Mouse (Mus musculus) hindbrain, embryonic 10.5 days (tissue): Measurements from ENCODE around the gene Gm11492. TPM values are rescaled to one million over a fixed set of nuclear protein-coding genes. Genes with fewer than 3 reads are reported as not detected.

ENCODE experiments used
- DNase-seq: peaks from one replicate; pipeline ENCODE4 v3.0.0-alpha.2; 2017; ENCODE audit warnings: low spot score
- H3K27ac ChIP-seq: fragments of 300-500 bp; sonication (generic); 2 replicates; pipeline ENCODE4 v1.5.1; 2016; ENCODE audit warnings: mild to moderate bottlenecking, moderate library complexity
- H3K27me3 ChIP-seq: fragments of 300-500 bp; sonication (generic); 2 replicates; pipeline ENCODE4 v1.6.1; 2016; ENCODE audit warnings: mild to moderate bottlenecking; ENCODE audit not compliant: poor library complexity, insufficient read depth, severe bottlenecking
- H3K36me3 ChIP-seq: fragments of 300-500 bp; sonication (generic); 2 replicates; pipeline ENCODE4 v1.6.1; 2016; ENCODE audit warnings: mild to moderate bottlenecking, moderate library complexity
- H3K4me1 ChIP-seq: fragments of 300-500 bp; sonication (generic); replicated peaks from 2 replicates; pipeline ENCODE4 v1.6.1; 2016; ENCODE audit warnings: mild to moderate bottlenecking
- H3K4me3 ChIP-seq: fragments of 300-500 bp; sonication (generic); 2 replicates; pipeline ENCODE4 v1.5.1; 2016; ENCODE audit warnings: mild to moderate bottlenecking, moderate library complexity
- H3K9me3 ChIP-seq: fragments of 300-500 bp; sonication (generic); 2 replicates; pipeline ENCODE4 v1.6.1; 2016; ENCODE audit warnings: mild to moderate bottlenecking, moderate library complexity
- WGBS: fragments of 180-500 bp; shearing (Covaris S2); methylation state at CpG from one replicate; pipeline ENCODE4 v1.1.7; 2016; 5-methylcytosine and 5-hydroxymethylcytosine counted together
- polyA plus RNA-seq: library from polyadenylated mRNA; unstranded; fragments of >200 nt; fragmentation: Nextera tagmentation; extraction: Ambion mirVana; gene quantifications from 2 replicates; pipeline ENCODE4 v1.2.1, GENCODE M21; 2016

Gene Gm11492
- polyA plus RNA-seq, 1 experiment from 2014 or later = not detected

DNA sequence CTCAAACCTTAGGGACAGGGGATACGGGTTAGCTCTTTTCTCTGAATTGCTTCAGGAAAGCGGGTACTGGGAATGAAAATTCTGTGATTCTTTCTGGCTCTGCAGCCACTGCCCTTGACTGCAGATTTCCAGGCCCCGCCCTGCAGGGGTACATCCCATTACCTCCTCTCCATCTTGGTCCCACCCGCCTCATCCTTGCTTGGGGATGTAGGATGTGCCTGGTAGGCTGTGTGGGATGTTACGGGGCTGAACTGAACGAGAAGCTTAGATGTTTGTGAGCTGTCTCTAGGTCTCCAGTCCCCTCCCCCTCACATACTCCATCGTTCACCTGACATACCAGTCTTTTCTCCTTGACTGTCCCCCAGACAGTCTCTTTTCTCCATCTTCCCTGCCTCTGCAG lies 29.5 kb downstream of the Gm11492 start:
- WGBS = 16% methylated on average over 7 of the region's 7 CpGs
- peak overlapping the region; percentile 79 for H3K4me3 ChIP-seq
- H3K36me3 ChIP-seq = peaks cover 60% of the 10 kb centered on the region
- peak overlapping the region; percentile 96 for H3K27ac ChIP-seq
- no peaks in the 10 kb centered on the region for H3K27me3 ChIP-seq
- no peaks in the 10 kb centered on the region for H3K9me3 ChIP-seq
- no peak for DNase-seq
- H3K4me1 ChIP-seq = peaks cover 52% of the 10 kb centered on the region

DNA sequence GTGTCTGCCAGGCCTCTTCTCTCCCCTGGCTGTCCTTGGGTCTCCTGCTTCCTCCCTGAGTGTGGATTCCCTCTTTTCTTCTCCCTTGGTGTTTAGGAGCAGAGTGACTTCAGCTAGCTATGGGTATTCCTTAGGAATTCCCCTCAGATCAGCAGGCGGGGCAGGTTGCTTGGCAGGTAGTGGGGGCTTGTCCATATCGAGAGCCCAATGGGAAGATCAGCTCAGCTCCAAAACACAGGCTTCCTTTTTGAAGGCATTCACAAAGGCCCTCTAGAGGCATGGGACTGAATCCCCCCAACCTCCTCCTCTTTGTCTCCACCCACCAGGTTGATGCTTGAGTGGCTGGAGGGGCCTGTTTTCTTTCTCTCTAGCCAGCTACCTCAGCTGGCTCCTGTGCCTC lies 30.0 kb downstream of the Gm11492 start:
- WGBS = 34% methylated on average over 2 of the region's 2 CpGs
- peak overlapping the region; percentile 96 for H3K27ac ChIP-seq
- H3K9me3 ChIP-seq = no peaks in the 10 kb centered on the region
- no peak for DNase-seq
- H3K36me3 ChIP-seq = peaks cover 65% of the 10 kb centered on the region
- no peaks in the 10 kb centered on the region for H3K27me3 ChIP-seq
- H3K4me3 ChIP-seq = peak overlapping the region; percentile 79
- H3K4me1 ChIP-seq = peaks cover 51% of the 10 kb centered on the region

DNA sequence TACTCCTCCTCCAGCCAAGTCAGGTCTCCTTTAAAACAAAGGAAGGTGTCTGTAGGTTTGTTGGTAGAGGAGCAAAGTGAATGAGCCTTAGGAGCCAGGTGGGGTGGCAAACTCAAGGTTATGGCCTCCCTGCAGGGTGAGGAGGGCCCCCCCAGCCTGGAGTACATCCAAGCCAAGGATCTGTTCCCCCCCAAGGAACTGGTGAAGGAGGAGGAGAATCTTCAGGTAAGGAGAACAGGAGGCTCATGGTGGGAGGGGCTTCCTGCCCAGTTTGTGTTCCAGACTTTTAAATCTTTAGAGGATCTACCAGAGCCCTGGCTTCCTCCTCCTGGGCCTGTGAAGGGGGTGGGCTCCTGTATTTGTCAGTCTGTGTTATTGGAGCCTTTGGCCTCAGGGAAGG lies 30.6 kb downstream of the Gm11492 start:
- peaks cover 70% of the 10 kb centered on the region for H3K36me3 ChIP-seq
- peak overlapping the region; percentile 96 for H3K27ac ChIP-seq
- peaks cover 51% of the 10 kb centered on the region for H3K4me1 ChIP-seq

DNA sequence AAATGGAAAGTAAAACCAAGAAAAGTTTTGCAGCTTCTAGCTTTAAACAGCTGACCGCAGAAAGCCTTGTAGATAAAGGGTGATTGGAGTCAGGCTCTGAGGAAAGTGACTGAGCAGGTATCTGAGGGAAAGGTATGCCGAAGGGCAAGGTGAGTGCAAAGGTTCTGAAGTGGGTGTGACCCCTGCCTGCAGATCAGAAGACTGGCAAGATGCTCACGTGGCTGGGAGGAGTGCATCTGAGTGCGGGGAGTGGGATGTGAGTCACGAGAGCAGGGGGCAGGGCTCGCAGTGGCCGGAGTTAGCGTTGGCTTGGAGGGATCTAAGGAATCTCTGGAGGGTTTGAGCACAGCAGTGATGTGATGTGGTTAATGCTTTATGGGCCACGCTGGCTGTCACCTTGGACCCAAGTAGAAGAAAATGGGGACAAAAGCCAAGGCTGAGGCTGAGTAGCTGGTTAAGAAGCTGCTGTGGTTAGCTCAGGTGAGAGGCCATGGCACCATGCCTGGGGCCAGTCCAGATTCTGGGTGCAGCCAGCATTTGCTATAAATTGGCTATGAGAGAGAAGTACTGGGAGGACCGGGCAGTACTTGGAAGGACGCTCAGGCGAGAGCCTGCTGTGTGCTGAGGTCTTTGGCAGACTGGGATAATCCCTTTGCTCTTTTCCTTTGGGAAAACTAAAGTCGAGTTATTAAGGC lies 33.1 kb downstream of the Gm11492 start:
- Histone ChIP-seq H3K4me3 (no peak overlapping the region), H3K9me3 (no peaks in the 10 kb centered on the region), H3K27me3 (no peaks in the 10 kb centered on the region), H3K4me1 (peaks cover 29% of the 10 kb centered on the region), H3K36me3 (peaks cover 89% of the 10 kb centered on the region), H3K27ac (no peak overlapping the region)
- WGBS = 92% methylated on average over 13 of the region's 13 CpGs
- no peak for DNase-seq

More for the DNA sequence above, 30.6 kb downstream of the Gm11492 start:
- no peak for DNase-seq
- no peaks in the 10 kb centered on the region for H3K9me3 ChIP-seq
- no peaks in the 10 kb centered on the region for H3K27me3 ChIP-seq
- peak overlapping the region; percentile 79; the same call in 1 of the 2 replicates for H3K4me3 ChIP-seq

DNA sequence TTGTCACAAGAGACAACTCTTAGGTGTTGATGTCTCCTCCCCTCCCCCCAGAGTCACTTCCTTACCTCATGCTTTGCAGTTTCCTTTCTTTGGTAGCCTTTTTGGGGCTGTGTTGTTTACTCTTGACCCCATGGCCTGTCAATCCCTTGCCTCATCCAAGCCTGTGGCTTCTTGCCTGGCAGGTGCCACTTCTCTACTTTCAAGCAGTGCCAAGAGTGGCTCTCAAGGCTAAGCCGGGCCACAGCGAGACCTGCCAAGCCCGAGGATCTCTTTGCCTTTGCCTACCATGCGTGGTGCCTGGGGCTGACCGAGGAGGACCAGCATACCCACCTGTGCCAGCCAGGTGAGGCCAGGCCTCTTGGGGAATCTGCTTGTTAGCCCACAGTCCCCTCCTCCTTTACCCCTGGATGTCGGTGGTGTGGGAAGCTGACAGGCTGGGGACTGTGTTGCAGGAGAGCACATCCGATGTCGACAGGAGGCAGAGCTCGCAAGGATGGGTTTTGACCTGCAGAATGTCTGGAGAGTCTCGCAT lies 33.9 kb downstream of the Gm11492 start:
- Histone ChIP-seq H3K27me3 (no peaks in the 10 kb centered on the region), H3K27ac (no peak overlapping the region), H3K36me3 (peaks cover 95% of the 10 kb centered on the region), H3K4me1 (peaks cover 21% of the 10 kb centered on the region), H3K4me3 (no peak overlapping the region), H3K9me3 (no peaks in the 10 kb centered on the region)
- WGBS = 95% methylated on average over 10 of the region's 10 CpGs
- no peak for DNase-seq

DNA sequence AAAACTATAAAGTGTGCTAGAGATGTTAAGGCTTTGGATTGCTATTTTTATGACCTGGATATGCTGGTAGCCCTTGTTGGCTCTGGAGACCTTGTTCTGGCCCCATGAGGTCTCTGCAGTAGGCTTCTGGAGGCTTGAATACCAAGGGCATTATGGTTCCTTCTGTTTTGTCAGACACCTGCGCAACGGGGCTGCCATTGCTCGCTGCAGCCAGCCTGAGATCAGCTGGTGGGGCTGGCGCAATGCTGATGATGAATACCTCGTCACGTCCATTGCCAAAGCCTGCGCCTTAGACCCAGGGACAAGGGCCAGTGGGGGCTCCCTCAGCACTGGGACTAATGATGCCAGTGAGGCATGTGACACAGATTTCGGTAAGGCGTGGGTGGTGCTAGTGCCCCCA lies 35.8 kb downstream of the Gm11492 start:
- no peaks in the 10 kb centered on the region for H3K9me3 ChIP-seq

DNA sequence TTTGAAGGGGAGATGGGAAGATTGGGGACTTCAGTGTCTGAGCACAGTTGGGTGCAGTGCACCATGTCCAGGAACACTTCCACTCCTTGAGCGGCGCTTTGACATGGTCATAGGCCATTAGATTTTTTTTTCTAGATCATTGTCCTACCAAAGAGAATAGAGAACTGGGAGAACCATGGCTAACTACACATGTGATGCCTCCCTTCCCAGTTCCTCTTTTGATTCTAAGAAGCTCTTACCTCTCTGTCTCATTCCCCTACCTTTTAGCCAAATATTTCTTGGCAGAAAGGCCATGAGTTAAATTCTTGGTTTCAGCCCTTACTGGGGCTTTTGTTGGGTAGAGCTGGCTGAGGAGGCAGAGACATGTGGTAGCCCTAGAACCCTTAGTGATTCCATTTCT lies 37.1 kb downstream of the Gm11492 start:
- H3K27me3 ChIP-seq = no peaks in the 10 kb centered on the region
- 99% methylated on average over 2 of the region's 2 CpGs for WGBS
- H3K4me3 ChIP-seq = no peak overlapping the region
- no peak overlapping the region for H3K27ac ChIP-seq
- no peak for DNase-seq
- no peaks in the 10 kb centered on the region for H3K4me1 ChIP-seq
- H3K9me3 ChIP-seq = no peaks in the 10 kb centered on the region
- H3K36me3 ChIP-seq = peaks cover 100% of the 10 kb centered on the region

More for the DNA sequence above, 35.8 kb downstream of the Gm11492 start:
- H3K27ac ChIP-seq = no peak overlapping the region
- H3K27me3 ChIP-seq = no peaks in the 10 kb centered on the region
- H3K4me3 ChIP-seq = no peak overlapping the region
- DNase-seq = no peak
- peaks cover 100% of the 10 kb centered on the region for H3K36me3 ChIP-seq
- H3K4me1 ChIP-seq = peaks cover 2% of the 10 kb centered on the region; the same call in 1 of the 2 replicates
- 95% methylated on average over 9 of the region's 9 CpGs for WGBS

DNA sequence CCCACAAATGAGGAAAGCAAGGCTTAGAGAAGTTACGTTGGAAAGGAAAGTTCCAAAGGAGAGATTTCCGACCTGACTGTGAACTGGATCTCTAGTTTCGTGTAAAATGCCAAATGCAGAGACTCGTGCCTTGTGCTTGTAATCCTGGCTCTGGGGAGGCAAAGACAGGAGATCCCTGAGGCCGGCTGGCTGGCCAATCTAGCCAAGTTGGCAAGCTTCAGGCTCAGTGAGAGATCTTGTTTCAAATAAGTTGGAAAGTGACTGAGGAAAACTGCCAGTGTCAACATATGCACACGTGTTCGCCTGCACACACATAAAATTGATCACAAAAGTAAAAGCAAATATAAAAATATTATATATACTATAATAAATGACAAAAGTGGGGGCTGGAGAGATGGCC lies 42.8 kb downstream of the Gm11492 start:
- H3K36me3 ChIP-seq = peaks cover 100% of the 10 kb centered on the region
- DNase-seq = no peak
- H3K4me1 ChIP-seq = no peaks in the 10 kb centered on the region
- H3K27me3 ChIP-seq = no peaks in the 10 kb centered on the region
- no peak overlapping the region for H3K4me3 ChIP-seq
- WGBS = 92% methylated on average over 7 of the region's 7 CpGs
- H3K9me3 ChIP-seq = no peaks in the 10 kb centered on the region
- no peak overlapping the region for H3K27ac ChIP-seq

DNA sequence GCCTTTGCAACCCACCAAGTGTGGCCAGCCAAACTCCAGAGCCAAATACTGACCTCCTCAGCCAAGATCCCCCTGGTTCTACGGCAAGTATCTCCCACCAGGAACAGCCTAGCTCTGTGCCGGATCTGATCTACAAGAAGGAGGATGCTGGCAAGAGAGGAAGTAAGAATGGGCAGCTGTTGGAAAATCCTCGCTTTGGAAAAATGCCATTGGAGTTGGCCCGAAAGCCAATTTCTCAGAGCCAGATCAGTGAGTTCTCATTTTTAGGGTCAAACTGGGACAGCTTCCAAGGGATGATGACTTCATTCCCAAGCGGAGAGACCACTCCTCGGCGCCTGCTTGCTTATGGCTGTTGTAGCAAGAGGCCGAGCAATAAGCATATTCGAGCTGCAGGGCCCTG lies 45.1 kb downstream of the Gm11492 start:
- no peak overlapping the region for H3K27ac ChIP-seq
- no peak for DNase-seq
- H3K9me3 ChIP-seq = no peaks in the 10 kb centered on the region
- 95% methylated on average over 9 of the region's 9 CpGs for WGBS
- no peaks in the 10 kb centered on the region for H3K27me3 ChIP-seq
- H3K4me3 ChIP-seq = no peak overlapping the region
- H3K36me3 ChIP-seq = peaks cover 100% of the 10 kb centered on the region
- no peaks in the 10 kb centered on the region for H3K4me1 ChIP-seq

DNA sequence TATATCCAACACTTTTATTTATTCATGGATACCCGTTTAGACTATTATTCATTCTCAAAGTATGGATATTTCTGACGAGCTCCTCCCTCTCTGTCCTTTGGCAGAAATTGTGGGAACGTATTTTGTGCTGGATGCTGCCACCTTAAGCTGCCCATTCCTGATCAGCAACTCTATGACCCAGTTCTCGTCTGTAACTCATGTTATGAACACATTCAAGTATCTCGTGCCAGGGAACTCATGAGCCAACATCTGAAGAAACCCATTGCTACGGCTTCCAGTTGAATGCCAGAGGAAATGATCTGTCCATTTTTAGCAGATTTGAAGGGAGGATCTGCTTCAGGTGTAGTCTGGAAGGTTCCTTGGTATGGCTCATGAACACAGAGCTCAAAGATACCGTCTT lies 47.5 kb downstream of the Gm11492 start:
- H3K27me3 ChIP-seq = no peaks in the 10 kb centered on the region
- H3K36me3 ChIP-seq = peaks cover 100% of the 10 kb centered on the region
- H3K4me1 ChIP-seq = no peaks in the 10 kb centered on the region
- DNase-seq = no peak
- peaks cover 10% of the 10 kb centered on the region for H3K9me3 ChIP-seq
- 94% methylated on average over 7 of the region's 7 CpGs for WGBS
- no peak overlapping the region for H3K27ac ChIP-seq
- no peak overlapping the region for H3K4me3 ChIP-seq

DNA sequence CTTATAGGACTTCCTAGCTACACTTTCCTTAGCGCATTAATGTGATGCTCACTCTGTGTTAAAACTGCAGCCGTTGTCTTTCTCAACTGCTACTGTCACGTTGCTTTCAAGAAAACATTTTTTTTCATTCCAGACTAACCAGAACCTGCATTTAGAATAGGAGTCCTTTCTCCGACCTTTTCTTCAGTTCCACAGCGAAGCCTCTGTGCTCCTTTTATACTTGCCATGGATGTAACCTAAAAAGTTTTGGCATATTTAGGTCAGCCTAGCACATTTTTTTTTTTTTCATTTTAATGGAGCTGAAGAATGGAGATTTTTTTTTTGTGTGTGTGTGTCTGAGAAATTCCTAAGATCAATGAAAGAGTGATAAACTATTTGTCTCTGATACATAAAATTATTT lies 49.1 kb downstream of the Gm11492 start:
- 94% methylated on average over 5 of the region's 5 CpGs for WGBS
- Histone ChIP-seq H3K36me3 (peaks cover 100% of the 10 kb centered on the region), H3K4me1 (no peaks in the 10 kb centered on the region)

DNA sequence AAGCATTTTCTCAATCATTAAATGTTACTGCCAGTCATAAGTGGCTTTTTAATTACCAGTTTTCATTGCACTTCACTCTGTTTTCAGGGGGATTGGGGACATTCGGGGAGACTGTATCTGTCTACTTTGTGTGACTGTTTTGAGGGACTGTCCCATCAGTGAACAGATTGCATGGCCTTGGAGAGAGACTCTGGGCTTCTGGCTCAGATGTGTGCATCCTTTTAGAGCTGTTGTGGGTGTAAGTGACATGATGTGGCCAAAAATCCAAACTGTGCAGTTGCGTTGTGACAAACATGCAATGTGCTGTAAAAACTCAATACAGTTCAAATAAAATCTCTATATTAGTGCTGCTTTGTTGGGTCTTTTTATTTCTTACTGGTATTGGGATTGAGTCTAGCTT lies 49.5 kb downstream of the Gm11492 start:
- no peak overlapping the region for H3K4me3 ChIP-seq
- peaks cover 100% of the 10 kb centered on the region for H3K36me3 ChIP-seq
- H3K27ac ChIP-seq = no peak overlapping the region
- WGBS = 95% methylated on average over 2 of the region's 2 CpGs
- no peak for DNase-seq
- no peaks in the 10 kb centered on the region for H3K27me3 ChIP-seq
- H3K4me1 ChIP-seq = no peaks in the 10 kb centered on the region
- H3K9me3 ChIP-seq = peaks cover 10% of the 10 kb centered on the region

More for the DNA sequence above, 49.1 kb downstream of the Gm11492 start:
- peaks cover 10% of the 10 kb centered on the region for H3K9me3 ChIP-seq
- no peaks in the 10 kb centered on the region for H3K27me3 ChIP-seq
- no peak for DNase-seq
- no peak overlapping the region for H3K4me3 ChIP-seq
- no peak overlapping the region for H3K27ac ChIP-seq

DNA sequence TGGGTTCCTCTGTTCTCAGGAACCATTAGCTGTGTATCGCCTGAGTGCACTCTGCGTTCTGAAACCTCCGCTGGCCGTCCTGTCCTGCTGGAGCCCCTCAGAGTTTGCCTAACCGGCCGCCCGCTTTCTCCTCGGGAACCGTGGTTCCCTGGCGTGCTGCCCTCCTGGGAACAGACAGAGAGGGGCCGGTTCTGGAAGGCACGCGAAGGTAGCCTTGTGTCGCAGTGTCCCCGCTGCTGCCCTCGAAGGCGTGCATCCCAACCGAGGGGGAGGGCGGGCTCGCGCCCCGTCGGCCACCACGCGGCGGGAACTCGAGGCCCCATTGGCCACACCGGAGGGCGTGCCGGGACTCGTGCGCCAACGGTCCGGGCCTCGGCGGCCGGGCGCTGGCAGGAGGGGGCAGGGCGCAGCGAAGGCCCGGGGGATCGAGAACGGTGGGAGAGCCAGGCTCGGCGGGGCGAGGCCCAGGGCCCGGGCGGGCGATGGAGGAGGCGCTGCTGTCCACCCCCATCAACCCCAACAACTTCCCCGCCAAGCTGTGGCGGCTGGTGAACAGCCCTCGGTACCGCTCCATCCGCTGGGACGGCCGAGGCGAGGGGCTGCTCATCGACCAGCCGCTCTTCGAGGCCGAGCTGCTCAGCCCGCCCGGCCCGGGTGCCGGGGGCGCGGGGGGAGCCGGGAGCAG lies 50.5 kb downstream of the Gm11492 start, which contains the start of gene Hsf5:
TSS of gene Hsf5 (plus strand) at position 375 of the 685 bp plus-strand sequence.
- peaks cover 10% of the 10 kb centered on the region for H3K9me3 ChIP-seq
- H3K27ac ChIP-seq = no peak within 1 kb of the TSS
- peaks cover 94% of the 10 kb centered on the region for H3K36me3 ChIP-seq
- no peak within 1 kb of the TSS for H3K4me3 ChIP-seq
- DNase-seq = no peak
- no peaks in the 10 kb centered on the region for H3K27me3 ChIP-seq
- no peaks in the 10 kb centered on the region for H3K4me1 ChIP-seq
- 90% methylated on average over 69 of the region's 69 CpGs for WGBS
